Mouse (Mus musculus) cerebellum, postnatal 36 days (tissue): ENCODE data around the gene Dusp1.
A peak's percentile ranks its signal among the peaks of the same experiment; 100 is the strongest.

Source experiments
- DNase-seq, 2 experiments: peaks; one replicate each; pipeline ENCODE4 v3.0.0; 2021 to 2022; ENCODE audit warnings: mixed read lengths in 2 of 2

Dusp1 gene

DNA sequence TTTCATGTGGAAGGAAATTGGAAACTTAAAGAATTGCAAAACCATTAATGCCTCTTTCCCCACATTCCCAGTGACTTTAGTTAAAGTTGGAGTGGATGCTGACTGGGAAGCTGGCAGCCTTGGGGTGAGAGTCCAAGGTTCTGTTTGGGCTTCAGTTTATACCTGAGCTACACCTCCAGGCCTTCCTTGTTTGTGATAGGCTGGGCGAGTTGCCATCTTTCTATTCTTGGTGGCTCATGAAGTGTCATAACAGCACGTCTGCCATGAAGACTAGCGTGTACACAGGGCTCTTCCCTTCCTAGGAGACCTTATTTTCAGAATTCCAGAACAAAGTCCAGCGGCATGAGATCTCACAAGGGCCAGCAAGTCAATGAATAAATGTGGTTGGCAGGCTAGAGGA is 39.2 kb downstream of the Dusp1 start:
- DNase-seq: no peak

DNA sequence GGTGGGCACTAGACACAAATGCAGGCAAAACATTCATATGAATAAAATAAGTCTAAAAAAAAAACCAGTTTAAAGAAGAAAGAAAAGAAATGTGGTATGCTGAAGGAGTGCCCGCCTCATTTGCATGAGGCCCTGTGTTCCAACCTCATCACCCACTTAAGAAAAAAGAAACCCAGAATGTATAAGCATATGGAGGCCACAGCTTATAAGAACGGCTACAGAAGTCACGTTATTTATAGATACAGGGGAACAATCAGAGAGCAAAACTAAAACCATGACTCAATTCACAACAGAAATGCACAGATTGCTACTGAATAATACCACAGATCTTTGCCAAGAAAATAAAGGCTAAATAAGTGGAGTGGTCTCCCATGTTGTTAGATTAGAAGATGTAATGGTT is 43.6 kb downstream of the Dusp1 start:
- DNase-seq: no peak

DNA sequence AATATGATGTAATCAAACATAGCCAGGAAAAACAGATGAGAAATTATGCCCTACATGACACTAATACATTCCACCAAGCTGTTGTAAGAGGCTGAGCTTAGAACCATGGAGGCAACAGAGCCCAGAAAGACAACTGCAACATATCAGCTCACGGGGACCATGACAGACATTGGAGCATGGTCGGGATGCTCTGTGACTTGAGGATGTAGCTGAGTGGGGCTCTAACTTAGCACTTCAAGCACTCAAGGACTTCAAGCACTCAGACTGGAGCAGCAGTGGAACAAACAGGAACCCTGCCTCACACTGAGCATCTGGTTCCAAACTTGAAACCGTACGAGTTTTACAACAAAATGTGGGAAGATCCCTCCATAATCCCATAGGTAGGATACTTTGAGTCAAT is 46.3 kb downstream of the Dusp1 start:
- DNase-seq: no peak

DNA sequence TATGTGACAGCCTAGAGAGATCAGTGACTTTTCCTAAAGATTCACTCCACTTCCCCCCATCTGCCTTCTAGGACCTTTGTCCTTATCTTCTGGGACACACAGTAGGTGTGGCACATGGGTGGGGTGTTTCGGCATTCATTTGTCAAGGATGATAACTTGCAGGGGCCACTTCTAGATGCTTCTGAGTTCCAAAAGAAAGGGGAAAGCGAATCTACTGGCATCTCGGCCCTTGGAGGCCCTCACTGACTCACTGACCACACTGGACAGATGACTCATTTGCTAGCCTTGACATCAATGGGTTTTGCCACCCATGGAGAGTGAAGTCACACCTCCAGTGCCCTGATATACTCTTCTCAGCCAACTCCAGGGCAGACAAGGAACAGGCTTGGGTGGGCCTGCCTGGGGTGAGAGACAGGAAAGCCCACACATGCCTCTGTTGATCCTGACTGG is 47.3 kb downstream of the Dusp1 start:
- DNase-seq: no peak

DNA sequence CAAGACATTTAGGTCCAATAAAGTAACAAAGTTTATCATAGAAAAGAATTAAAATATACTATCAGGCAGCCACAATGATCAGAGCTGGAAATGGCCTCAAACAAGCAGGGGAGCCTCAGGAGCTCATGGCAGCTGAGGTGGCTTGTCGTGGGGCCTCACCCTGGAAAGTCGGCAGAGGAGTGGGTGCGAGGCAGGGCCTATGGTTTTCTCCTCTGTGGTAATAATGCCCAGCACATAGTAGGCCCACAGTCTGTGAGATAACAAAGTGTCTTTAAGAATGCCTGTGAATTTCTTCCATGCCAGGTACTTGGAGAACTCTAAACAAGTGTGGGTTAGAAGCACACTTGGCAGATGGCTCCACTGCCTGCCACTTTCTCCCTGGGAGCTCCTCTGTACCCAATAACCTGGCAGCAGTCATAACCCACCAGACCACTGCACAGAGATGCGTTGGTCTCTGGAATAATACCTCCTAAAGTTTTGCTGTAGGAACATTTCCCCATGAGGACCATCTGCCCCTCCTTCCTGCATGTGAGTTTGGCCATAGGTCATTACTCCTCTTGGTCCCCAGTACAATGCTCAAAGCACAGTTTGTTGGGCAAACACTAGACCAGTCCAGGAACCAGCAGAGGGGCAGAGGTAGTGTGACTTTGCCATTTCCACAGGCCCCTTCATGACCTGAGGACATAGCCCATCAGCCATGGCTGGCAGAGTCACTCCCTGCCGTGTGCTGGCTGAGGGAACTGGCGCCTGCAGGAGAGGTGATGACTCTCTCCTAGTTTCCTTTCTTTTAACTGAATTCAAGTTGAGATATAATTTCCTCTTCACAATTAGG is 48.3 kb downstream of the Dusp1 start:
- DNase-seq: no peak

DNA sequence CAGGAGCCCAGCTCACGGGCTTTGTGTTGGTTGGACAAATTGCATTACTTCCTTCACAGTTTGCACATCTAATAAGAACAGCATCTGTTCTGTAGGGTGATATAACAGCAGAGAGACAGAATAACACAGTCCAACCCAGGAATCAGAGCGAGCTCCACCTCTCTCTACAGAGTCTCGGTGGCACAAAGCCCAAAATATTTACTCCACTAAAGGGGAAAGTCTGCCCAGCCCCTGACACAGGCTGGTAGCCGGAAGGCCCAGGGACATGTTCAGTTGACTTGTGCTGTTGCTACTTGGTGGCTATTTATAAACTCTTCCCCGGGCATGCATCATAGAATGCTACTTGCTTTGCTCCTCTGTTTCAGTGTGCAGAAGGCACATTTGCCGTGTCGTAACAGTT is 49.0 kb downstream of the Dusp1 start:
- no peak for DNase-seq

DNA sequence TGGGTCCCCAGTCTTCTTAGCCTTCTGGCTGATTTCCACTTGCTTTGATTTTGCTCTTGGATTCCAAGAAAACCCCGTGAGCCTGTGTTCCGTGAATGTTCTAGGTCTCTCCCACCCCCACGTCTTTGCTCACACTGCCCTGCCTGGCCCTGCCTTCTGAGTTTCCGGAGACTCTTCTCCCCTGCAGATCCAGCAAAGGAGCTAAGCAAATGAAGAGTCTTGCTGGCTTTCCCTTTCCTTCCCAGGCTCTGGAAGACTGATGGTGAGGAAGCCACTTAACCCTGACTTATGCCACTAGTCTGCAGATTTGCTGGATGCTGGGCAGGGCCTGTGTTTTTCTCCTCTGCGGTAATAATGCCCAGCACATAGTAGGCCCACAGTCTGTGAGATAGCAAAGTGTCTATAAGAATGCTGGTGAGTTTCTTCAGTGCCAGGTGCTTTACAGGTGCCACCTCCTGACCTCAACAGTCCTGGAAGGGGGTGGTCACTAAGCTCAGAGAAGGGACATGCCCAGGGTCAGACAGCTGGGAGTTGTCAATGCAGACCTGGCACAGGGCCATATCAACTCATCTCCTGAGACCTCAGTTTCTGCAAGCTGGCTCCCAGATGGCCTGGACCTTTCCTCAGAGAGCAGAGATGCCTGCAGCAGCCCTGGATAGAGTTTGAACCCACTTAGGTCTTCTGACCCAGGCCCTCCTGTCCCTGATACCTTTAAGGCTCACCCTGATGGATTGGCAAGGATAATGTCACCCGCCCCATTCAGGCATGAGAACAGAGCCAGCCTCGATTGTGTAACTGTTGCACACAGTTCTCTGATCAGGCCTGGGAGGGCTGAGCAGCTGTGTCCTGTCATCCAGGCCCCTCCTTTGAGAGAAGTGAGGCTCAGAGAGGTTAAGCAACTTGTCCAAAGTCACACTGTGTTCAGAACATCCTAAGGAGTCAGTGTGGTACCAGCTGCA is 49.8 kb downstream of the Dusp1 start:
- no peak for DNase-seq

DNA sequence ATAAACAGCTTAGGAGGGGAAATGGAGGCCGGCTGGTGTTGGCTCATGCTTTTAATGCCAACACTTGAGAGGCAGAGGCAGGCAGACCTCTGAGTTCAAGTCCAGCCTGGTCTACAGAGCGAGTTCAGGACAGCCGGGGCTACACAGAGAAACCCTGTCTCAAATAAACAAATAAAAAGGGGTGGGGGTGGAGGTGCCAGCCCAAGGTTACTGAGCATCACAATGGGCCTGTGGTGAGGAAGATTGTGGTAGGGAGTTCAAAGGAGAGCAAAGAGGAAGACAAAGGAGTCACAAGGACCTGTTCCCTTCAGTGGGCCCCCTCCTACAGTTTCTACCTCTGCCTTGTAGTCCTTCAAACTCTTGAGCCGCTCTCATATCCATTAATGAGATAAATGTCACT is 50.7 kb downstream of the Dusp1 start:
- DNase-seq: no peak

DNA sequence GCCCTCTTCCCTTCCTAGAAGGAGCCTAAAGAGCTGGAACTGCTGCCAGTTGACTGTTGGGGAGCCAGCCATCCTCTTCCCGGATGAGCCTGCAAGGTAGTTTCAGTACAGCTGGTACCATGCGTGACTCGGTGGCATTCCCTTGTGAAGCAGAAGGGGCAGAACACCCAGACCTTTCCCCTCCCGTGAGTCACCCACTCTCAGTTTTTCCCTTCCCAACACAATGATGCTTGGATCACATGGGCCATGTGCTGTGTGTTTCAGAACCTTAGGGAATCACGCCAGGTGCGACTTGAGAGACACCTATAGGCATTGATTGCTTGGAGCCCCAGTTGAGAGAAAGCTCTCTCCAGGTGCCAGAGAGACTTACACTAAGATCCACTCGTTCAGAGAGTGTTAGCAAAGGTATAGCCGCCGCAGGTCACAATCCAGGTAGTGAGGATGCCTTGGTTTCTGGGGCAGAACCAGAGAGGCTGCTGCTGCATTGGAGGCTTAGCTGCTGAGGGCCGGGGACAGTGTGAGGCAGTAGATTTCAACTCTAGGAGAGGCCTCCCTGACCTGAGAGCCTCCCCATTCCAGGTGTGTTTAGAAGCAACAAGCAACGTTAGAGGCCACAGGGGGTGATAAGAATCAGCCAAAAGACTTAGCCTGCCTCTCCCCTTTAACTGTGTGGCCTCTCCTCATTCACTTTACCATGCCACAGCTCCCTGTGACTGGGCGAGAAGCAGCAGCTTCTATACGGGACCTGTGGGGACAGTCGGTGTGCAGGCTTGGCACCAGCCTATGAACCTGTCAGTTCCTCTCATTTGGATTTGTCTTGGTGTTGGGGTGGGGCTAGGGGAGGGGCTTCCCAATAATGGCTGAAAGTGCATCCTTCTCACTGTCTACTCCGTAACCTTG is 51.5 kb downstream of the Dusp1 start:
- DNase-seq: no peak

DNA sequence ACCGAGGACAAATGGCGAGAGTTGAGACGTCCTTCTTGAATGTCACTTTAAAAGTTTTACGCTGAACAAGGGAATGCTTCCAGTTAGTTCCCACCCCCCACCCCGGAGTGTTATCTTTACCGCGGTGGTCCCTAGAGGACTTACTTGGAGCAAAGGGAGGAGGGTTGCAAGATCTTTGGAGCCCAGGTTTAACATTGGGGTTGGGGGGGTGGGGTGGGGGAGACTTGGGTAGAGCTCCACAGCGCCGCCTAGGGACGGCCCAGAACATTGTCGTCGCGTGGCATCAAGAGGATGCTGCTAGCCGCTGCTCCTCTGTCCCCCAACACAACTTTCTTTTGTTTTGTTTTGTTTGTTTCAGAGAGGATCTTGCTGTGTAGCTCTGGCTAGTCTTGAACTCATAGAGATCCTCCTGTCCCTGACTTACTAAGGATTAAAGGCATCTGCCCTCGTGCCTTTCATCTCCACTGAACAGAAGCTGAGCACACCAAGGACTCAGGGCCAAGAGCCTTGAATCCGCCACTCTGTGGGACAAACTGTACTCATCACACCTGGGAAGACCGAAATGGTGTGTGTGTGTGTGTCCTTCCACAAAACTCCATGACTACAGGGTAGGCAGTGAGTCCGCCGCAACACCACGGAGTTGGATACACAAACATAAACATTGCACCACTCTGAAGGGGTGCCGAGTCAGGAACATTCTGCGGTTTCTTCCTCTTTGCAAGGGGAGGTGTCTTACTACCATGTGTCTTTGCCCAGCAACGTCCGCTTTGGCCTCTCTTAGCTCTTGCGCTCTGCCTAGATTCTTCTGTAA is 52.8 kb downstream of the Dusp1 start:
- DNase-seq: peak; percentile 74 to 76

DNA sequence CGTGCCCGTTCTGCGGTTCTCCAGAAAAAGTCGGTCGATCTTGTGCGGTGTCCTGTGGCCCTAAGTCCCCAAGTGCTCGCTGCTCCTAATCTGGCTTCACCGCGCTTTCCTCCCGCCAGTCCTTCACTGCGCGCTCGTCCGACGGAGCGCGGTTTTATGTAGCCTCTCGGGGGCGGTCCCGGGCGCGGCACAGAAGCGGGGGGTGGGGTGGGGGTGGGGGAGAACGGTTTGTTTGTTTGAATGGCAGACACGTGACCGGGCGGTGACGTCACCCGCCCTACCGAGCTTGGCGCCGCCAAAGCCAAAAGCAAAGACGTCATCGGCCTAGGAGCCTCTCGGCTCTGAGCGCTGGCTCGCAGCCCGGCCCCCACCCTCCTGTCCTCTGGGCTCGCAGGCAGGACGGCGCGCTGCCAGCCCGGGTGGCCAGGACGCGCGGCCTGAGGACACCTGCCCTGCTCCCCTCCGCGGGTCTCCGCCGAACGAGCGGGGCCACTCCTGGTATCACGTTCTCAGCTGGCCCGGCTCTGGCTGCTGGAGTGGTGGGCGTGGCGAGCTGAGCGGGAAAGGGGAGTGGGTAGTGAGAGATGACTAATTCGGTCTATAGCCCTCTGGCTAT is 53.5 kb downstream of the Dusp1 start:
- peak; percentile 99 for DNase-seq

DNA sequence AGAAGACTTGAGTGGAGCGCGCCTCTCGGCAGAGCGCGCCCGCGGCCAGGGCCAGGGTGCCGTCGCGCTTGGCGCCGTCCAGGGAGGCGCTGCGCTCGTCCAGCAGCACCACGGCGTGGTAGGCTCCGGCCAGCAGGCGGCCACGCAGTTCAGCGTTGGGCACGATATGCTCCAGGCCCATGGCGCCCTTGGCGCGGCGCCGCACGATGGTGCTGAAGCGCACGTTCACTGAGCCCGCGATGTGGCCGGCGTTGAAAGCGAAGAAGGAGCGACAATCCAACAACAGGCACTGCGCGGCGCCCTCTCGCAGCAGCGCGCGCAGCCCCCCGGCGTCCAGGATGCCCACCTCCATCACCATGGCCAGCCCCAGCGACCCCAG is 54.0 kb downstream of the Dusp1 start:
- DNase-seq: peak; percentile 84 to 85

DNA sequence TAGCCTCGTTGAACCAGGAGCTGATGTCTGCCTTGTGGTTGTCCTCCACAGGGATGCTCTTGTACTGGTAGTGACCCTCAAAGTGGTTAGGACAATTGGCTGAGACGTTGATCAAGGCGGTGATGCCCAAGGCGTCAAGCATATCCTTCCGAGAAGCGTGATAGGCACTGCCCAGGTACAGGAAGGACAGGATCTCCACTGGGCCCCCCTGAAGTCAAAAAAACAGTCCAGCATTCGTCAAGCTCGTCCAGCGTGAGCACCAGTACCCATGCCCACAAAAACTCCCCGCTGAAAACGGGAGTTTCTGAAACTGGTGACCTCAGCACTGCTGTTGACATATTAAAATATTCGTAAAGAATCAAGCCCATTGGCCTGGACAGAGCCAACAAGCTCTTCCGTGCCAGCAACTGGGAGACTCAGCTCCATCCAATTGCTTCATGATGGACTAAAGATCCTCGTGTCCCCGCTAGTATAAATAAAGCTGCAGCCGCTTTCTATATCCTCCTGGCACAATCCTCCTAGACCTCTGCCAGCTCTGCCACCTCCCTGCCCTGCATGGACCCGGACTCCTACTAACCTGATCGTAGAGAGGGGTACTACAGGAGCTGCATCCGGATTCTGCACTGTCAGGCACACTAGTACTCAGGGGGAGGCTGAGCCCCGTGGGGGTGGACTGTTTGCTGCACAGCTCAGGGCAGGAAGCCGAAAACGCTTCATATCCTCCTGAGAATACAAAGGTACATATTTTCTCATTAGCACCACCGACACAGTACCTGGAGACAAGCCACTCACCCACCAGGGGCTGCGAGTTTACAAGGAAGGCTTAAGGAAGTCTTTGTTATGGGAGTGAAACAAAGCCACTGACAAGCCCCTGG is 54.7 kb downstream of the Dusp1 start:
- peak; percentile 60 to 73 for DNase-seq

DNA sequence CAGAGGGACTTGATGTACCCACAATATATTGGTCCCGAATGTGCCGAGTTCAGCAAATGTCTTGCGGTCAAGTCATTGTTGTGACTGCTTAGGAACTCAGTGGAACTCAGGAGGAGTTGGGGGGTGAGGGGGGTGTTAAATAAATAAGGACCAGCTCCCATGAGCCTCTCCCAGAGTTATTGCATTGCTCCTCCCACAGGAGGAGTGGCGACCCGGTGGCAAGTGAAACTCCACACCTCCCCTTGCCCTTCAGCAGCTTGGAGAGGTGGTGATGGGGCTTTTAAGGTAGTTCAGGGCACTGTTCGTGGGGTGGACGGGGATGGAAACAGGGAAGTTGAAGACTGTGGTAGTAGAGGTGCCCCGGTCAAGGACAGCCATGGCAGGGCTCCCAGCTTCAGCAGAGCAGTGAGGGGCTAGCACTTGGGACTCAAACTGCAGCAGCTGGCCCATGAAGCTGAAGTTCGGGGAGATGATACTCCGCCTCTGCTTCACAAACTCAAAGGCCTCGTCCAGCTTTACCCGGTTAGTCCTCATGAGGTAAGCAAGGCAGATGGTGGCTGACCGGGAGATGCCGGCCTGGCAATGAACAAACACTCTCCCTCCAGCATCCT is 55.8 kb downstream of the Dusp1 start:
- DNase-seq: peak; percentile 56

DNA sequence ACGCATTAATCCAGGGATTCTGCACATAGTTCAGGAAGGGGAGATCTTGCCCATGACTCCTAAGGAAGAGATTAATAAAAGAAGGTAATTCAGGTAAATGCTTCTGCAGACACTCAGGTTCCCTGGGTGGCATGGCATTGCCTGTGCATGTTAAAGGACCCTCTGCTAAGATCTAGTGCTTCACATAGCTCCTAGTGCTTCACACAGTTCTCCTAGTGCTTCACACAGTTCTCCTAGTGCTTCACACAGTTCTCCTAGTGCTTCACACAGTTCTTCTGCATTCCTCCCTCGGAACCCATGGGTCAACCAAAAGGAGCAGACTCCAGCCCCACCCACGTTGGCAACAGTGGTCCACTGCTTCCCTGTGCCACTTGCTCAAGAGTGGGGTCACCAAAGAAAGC is 56.7 kb downstream of the Dusp1 start:
- no peak for DNase-seq

DNA sequence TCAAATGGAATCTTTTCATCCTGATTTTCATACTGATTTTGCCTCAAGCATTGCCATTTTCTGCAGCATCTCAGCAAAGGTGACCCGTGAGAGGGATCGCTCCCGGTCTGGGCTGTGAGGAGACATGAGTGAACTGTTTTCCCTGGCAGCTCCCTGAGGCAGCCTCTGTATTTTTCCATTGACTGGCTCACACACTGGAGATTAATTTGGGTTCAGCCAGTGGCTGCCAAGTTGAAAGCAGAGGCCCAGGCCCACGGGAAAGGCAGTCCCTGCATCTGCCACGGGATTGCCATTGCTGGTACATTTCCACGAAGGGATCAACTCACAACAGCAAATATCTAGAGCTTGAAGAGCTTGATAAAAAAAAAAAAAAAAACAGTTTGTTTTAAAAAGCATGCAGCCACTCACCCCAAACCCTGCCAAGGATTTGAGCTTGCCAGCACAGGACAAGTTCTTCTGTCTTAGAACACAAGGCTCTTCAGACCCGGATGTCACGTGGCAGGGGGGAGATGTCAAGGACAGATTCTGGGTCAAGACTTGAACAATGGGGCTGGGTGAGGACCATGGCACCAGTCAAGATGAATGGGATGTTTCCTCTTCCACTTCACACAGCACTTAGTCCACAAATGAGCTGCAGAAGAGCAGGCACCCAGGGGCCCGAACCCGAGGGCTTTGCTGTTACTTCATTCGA is 57.8 kb downstream of the Dusp1 start:
- DNase-seq: peak; percentile 66 to 68

DNA sequence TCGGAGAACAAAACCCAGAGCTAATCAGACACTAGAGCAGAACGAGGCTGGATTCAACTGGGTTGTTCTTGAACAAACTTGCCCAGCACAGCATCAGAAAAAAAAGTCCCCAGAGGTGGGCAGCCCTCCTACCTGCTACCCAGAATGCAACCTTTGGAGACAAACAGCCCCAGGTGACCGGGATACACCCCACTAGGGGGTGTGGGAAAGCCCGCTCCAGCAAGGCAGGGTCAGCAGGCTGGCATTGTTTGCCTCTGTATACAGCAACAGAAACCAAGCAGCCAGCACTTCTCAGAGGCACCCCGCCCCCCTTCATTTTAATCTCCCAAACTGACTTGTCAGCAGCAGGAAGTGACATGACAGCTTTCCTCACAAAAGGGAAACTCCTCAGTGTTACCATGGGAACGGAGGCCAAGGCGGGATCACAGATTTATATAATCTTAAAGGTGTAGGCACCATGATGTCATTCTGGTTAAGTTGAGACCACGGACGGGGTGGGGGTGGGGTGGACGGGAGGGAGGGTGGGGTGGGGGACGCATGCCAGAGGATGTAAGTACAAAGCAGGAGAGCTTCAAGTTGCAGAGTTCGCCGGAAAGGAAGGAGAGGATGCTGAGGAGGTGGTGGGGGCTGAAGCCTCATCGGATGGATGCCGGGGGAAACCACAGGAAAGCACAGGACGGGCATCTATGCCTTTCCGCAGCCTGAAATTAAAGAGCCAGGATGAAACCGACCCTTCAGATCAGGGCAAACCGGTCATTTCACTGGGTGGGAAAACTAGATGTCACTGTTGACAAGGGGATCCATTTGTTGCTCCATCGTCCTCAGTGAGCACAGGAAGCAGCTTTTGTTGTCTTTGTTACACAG is 58.9 kb downstream of the Dusp1 start:
- peak; percentile 65 to 72 for DNase-seq

DNA sequence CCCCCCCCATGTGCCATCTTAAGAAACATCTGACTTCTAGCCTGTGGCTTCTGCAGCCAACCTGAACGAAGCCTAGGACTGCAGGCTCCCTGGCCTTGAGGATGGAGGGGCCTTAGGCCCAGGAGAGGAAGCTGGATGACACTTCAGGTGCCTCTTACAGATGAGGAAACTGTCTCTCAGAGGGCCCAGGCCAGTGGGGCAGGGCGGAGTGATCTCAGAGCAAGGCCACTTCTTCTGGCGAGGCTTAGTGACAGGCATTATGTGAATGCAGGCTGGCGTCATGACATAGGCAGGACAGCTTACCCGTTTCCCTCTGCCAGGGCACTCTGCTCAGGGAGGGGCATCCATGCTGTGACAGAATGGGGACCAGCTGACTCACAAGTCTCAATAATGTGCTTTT is 60.1 kb downstream of the Dusp1 start:
- DNase-seq: no peak
